Mouse (Mus musculus) limb, embryonic 10.5 days (tissue): ENCODE data around the gene Qser1. TPM values are rescaled to one million over a fixed set of nuclear protein-coding genes. Genes with fewer than 3 reads are reported as not detected.
"Not testable (repeated sequence)": the region's sequence is repeated elsewhere in the genome, so short reads cannot be mapped to it uniquely, and the experiment has no call there.

Experiments
- DNase-seq: peaks from one replicate; pipeline ENCODE4 v3.0.0-alpha.2; 2017; ENCODE audit warnings: low spot score
- H3K27ac ChIP-seq: fragments of 300-500 bp; sonication (generic); 2 replicates; pipeline ENCODE4 v1.5.1; 2016; ENCODE audit warnings: mild to moderate bottlenecking
- H3K27me3 ChIP-seq: fragments of 300-500 bp; sonication (generic); 2 replicates; pipeline ENCODE4 v1.6.1; 2016; ENCODE audit warnings: low read depth, mild to moderate bottlenecking; ENCODE audit not compliant: poor library complexity, severe bottlenecking
- H3K36me3 ChIP-seq: fragments of 300-500 bp; sonication (generic); 2 replicates; pipeline ENCODE4 v1.6.1; 2016; ENCODE audit warnings: mild to moderate bottlenecking, moderate library complexity
- H3K4me1 ChIP-seq: fragments of 300-500 bp; sonication (generic); 2 replicates; pipeline ENCODE4 v1.6.1; 2016
- H3K4me3 ChIP-seq: fragments of 300-500 bp; sonication (generic); 2 replicates; pipeline ENCODE4 v1.5.1; 2016; ENCODE audit warnings: mild to moderate bottlenecking, moderate library complexity
- H3K9me3 ChIP-seq: fragments of 300-500 bp; sonication (generic); replicated peaks from 2 replicates; pipeline ENCODE4 v1.6.1; 2016; ENCODE audit warnings: mild to moderate bottlenecking
- WGBS: fragments of 180-500 bp; shearing (Covaris S2); methylation state at CpG from one replicate; pipeline ENCODE4 v1.1.7; 2016; 5-methylcytosine and 5-hydroxymethylcytosine counted together
- polyA plus RNA-seq: library from polyadenylated mRNA; unstranded; fragments of >200 nt; fragmentation: Nextera tagmentation; extraction: Ambion mirVana; gene quantifications from 2 replicates; pipeline ENCODE4 v1.2.1, GENCODE M21; 2016

The Qser1 gene
- polyA plus RNA-seq, 1 experiment from 2014 or later: 11.9 TPM

DNA sequence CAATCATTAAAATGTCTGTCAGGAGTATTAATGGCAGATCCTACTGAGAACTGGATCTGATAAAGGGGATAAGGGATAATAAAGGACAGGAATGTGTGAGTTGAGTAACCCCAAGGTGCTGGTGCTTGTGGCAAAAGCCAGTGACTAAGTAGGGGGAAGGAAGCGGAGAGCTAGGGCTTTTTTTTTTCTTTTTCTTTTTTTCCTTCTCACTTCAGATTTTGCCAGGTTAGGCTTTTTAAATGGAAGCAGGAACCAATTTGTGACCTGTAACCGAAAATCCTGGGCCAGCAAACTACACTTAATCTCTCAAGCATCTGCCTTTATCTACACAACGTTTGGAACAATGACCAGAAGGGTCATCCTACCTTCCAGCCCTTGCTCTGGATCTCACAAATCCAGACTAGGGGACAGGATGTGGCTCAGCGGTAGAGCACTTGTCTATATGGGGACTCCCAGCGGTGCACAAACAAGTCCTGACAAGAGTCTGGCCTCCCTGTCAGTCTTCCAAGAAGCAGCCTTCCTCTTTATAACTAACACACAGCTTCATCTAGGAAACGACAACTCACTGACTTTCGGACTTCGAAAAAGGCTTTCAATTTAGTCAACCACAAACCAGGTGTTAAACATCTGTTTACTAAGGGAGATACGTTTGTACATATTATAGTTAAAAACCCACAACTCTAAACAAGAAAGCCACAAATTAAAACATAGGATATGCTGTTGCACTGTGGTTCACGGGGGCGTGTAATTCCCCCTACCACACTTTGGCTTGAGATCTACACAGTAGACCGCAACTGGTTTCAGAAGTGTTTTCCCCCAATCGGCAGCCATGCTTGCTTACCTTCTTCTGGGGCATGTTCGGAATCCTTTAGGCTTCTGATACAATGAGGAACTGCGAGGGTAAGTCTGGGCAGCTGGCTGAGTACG lies 31.9 kb upstream of the Qser1 start:
- peaks cover 51% of the 10 kb centered on the region for H3K27me3 ChIP-seq
- H3K9me3 ChIP-seq: no peaks in the 10 kb centered on the region
- 0 out of 2 replicates have a peak overlapping the region, but pooled peaks have one; percentile 54 for H3K27ac ChIP-seq
- H3K36me3 ChIP-seq: no peaks in the 10 kb centered on the region
- H3K4me3 ChIP-seq: peak overlapping the region; percentile 65
- 35% methylated on average over 16 of the region's 16 CpGs for WGBS
- peak; percentile 41 for DNase-seq
- peaks cover 34% of the 10 kb centered on the region for H3K4me1 ChIP-seq

DNA sequence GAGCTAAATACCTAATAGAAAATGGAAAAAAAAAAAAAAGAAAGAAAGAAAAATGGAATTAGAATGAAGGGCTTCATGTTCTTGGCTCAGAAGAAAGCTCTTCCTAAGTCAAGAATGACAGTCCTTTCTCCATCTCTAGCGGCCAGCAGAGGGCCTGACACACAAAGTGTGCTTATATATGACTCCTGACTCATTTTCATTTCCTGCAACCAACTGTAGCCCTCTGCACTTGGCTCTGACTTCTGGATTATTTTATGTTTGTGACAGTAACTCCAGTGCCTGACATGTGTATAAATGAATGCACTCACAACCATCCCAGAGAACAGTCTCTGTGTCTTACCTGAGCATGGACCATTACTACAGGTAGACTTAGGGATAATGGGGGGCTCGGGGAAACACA lies 31.1 kb upstream of the Qser1 start:
- Histone ChIP-seq H3K4me3 (no peak overlapping the region), H3K4me1 (peaks cover 34% of the 10 kb centered on the region), H3K9me3 (no peaks in the 10 kb centered on the region), H3K27me3 (peaks cover 48% of the 10 kb centered on the region), H3K36me3 (no peaks in the 10 kb centered on the region), H3K27ac (no peak overlapping the region)
- WGBS: 53% methylated on average over 2 of the region's 2 CpGs
- DNase-seq: no peak

DNA sequence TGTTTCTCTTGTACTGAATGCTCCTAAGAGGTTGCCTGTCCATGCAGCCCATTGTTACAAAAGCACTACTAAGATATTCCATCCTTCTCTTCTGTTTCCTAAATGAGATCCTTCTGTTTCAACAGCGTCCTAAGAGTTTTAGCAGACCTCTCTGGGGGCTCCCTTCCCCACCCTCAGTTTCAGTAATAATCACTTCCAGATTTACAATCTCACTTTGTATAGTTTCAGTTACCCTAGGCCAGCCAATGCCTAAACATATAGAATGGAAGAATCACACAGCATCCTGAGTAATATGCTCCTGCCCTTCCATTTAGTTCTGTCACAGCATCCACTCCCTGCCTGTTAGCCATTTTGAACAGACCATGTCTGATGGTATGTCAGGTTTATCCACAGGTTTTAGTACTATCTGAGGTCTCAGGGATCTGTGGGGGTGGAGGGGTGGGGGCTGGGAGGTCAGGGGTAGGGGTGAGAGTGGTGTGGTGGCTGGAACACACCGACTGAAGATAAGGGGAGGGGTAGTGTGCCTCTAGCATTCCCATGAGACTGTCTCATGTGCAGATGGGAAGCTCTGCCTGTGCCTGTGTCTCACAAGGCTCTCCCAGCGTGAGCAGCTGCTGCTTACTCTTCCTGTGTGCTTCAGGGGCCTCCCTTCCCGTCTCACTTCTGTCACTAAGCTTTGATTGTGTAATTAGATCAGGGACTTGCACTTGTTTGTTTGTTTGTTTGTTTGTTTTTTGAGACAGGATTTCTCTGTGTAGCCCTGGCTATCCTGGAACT lies 30.3 kb upstream of the Qser1 start:
- Histone ChIP-seq H3K27ac (peak overlapping the region; percentile 58; the same call in 1 of the 2 replicates), H3K36me3 (no peaks in the 10 kb centered on the region), H3K4me1 (peaks cover 34% of the 10 kb centered on the region), H3K9me3 (no peaks in the 10 kb centered on the region), H3K27me3 (peaks cover 41% of the 10 kb centered on the region), H3K4me3 (no peak overlapping the region)
- DNase-seq: no peak
- WGBS: 27% methylated on average over 4 of the region's 4 CpGs

DNA sequence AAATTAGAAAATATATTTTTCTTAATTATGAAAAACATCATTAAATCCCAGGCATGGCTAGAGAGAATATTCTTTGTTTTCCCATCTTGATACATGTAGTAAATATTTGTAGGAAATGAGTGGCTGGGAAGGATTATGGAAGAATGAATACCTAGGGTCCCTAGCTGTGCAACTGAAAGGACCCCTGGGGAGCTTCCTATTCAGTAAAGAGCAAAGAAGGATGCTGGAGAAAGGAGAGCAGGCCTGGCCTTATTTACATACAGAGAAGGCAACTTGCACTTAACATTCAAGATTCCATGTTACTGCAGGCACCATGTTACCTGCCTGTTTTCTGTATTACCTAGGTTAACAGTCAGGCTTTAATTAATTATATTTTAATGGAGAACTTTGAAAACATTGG lies 26.0 kb upstream of the Qser1 start:
- H3K27me3 ChIP-seq: no peaks in the 10 kb centered on the region
- no peaks in the 10 kb centered on the region for H3K9me3 ChIP-seq
- H3K36me3 ChIP-seq: no peaks in the 10 kb centered on the region
- H3K4me3 ChIP-seq: no peak overlapping the region
- H3K4me1 ChIP-seq: peaks cover 11% of the 10 kb centered on the region
- DNase-seq: no peak
- H3K27ac ChIP-seq: no peak overlapping the region

DNA sequence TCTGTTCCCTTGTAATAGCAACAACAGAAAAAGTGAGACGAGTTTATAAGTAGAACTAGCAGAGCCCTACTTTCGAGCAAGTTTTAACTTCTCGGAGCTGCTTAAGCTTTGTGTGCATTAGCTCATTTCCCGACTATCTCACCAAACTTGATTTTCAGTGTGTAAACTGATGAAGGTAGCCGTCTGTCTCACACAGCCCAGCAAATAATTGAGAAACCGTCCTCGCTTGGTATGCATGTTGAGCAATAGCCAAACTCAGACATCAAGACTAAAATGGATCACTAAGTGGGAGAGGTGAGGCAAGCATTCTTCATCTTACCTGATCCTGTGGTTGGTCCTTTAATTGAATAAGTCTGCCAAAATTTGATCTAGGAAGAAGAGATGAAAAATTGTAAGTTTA lies 25.2 kb upstream of the Qser1 start:
- no peaks in the 10 kb centered on the region for H3K27me3 ChIP-seq

DNA sequence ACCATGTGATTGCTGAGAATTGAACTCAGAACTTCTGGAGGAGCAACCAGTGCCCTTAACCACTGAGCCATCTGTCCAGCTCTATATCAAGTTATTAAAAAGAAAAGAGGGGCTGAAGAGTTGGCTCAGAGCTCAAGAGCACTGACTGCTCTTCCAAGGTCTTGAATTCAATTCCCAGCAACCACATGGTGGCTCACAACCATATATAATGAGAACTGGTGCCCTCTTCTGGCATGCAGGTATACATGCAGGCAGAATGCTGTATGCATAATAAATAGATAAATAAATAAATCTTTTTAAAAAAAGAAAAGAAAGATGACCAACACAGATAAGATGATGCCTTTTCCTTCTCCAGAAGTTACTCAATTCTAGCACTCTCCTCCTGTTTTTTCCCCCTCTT lies 24.4 kb upstream of the Qser1 start:
- no peaks in the 10 kb centered on the region for H3K36me3 ChIP-seq
- H3K27me3 ChIP-seq: no peaks in the 10 kb centered on the region
- H3K4me3 ChIP-seq: no peak overlapping the region
- H3K4me1 ChIP-seq: no peaks in the 10 kb centered on the region
- DNase-seq: no peak
- H3K9me3 ChIP-seq: no peaks in the 10 kb centered on the region
- H3K27ac ChIP-seq: no peak overlapping the region

More for the DNA sequence above, 25.2 kb upstream of the Qser1 start:
- WGBS: 91% methylated on average over 7 of the region's 7 CpGs
- no peaks in the 10 kb centered on the region for H3K9me3 ChIP-seq
- H3K4me1 ChIP-seq: peaks cover 6% of the 10 kb centered on the region
- H3K4me3 ChIP-seq: no peak overlapping the region
- no peaks in the 10 kb centered on the region for H3K36me3 ChIP-seq
- no peak for DNase-seq
- no peak overlapping the region for H3K27ac ChIP-seq

DNA sequence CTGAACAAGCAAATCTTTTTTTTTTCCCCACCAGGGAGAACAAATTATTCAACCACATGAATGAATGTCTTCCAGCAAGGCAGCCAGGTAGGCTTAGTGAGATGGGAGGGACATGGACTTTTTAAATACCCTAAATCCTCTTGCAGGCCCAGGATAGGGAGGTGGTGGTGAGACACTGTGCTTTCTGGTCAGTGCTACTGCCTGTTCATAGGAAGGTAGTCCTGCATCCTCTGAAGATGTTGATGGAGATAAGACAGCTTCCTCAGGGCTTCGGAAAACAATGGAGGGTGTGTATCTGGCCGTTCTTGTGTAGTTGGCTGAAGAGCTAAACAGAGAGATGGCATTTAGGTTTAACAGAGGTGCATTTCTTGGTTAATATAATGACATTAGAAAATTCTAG lies 15.9 kb upstream of the Qser1 start:
- no peak overlapping the region for H3K4me3 ChIP-seq
- no peak overlapping the region for H3K27ac ChIP-seq
- no peaks in the 10 kb centered on the region for H3K27me3 ChIP-seq
- no peaks in the 10 kb centered on the region for H3K9me3 ChIP-seq
- 84% methylated on average over 2 of the region's 2 CpGs for WGBS
- no peaks in the 10 kb centered on the region for H3K4me1 ChIP-seq
- DNase-seq: no peak
- no peaks in the 10 kb centered on the region for H3K36me3 ChIP-seq

DNA sequence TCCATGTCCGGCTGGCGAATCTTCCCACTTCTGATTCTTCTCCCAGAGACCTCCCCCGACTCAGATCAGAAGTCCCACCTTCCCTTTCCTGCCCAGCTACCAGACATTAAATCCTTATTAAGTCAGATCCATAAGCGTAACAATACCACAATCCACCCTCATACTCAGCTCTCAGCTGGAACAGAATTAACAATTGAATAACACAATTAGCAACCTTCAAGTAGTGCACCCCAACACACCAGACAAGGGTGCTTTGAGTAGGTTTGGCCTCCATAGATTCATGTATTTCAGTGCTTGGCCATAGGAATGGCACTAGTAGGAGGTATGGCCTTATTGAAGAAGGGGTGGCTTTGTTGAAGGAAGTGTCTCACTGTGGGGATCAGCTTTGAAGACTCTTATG lies 9.6 kb upstream of the Qser1 start:
- 91% methylated on average over 4 of the region's 4 CpGs for WGBS

DNA sequence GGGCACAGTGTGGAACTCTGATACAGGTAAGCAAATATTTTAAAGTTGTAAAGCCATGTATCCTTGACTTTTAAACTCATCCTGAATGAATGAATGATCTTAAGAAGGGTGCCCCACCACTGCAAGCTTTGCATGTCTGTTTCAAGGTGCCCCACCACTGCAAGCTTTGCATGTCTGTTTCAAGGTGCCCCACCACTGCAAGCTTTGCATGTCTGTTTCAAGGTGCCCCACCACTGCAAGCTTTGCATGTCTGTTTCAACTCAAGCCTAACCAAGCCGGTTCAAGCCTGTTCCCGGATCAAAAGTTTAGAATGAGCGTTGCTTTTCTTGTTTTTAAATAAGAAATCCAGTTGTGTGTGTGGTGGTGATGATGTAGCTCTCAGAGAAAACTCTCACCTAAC lies 2.2 kb upstream of the Qser1 start:
- not testable (repeated sequence) for H3K36me3 ChIP-seq, DNase-seq, H3K4me3 ChIP-seq, H3K9me3 ChIP-seq, H3K27ac ChIP-seq, H3K27me3 ChIP-seq
- H3K4me1 ChIP-seq: peaks cover 18% of the 10 kb centered on the region
- 91% methylated on average over 3 of the region's 3 CpGs for WGBS

More for the DNA sequence above, 9.6 kb upstream of the Qser1 start:
- no peaks in the 10 kb centered on the region for H3K36me3 ChIP-seq
- no peaks in the 10 kb centered on the region for H3K27me3 ChIP-seq
- no peaks in the 10 kb centered on the region for H3K9me3 ChIP-seq
- DNase-seq: no peak
- H3K27ac ChIP-seq: no peak overlapping the region
- H3K4me3 ChIP-seq: no peak overlapping the region
- no peaks in the 10 kb centered on the region for H3K4me1 ChIP-seq

DNA sequence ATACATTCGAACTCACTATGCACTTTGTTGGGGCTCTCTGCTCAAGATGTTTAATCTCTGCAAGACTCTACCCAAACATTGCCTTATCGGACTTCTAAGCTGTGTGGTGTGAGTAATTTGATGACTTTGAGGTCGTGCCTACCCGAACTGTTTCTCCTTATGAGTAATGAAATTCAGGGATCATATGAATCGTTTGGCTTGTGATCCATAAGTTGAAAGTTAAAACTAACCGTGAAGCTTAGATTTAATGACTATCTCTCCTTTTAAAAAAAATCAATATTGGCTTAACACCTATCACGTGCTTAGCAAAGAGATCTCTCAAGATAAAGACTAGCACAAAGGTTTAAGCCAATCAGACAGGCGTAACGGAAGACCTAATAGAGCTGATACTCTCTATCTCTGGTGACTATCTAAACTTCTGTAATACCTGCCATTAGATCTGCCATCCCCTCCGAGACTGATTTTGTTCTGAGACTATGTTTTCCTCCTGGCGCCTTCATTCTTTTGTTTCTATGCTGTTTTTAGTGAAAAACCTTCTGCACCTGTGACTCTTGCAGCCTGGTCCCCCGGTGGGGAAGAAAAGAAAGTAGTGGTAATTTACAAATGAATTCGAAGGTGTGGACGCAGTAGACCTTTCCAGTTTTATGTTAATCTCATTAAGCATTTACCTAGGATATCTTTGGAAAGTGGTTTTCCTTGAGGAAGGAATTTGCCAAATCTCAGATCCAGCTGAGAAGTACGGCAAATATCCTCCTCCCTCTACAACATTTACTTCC lies 1.2 kb upstream of the Qser1 start:
- Histone ChIP-seq H3K36me3 (no peaks in the 10 kb centered on the region), H3K9me3 (no peaks in the 10 kb centered on the region), H3K27ac (peak overlapping the region; percentile 99), H3K4me3 (peak overlapping the region; percentile 92), H3K4me1 (peaks cover 18% of the 10 kb centered on the region), H3K27me3 (no peaks in the 10 kb centered on the region)
- 4% methylated on average over 15 of the region's 15 CpGs for WGBS
- no peak for DNase-seq

DNA sequence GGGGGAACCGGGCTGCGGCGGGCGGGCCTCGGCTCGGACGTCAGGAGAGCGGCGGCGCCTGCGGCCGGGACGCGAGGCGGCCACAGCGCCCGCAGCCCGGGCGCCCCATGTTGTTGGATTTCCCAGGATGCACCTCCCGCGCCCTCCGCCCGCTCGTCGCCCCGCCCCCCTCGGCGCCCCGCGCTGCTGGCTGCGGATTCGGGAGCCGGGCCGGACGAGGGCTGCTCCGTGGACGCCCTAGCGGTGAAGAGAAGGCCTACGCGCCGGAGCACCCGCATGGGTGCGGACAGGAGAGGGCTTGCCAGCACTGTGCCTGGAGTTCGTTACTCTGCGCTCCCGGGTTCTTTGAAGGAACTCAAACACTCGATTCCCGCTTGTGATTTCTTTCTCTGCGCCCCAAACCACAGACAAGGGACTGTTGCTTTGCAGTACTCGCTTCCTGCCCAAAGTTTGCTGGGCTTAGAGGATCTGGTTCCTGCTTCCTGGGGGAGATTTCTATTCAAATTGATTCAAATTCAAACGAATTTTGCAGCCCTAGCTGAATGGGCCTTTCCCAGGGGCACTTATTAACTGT lies 393 bp upstream of the Qser1 start:
- no peaks in the 10 kb centered on the region for H3K36me3 ChIP-seq
- no peaks in the 10 kb centered on the region for H3K27me3 ChIP-seq
- peak overlapping the region; percentile 99 for H3K27ac ChIP-seq
- H3K4me3 ChIP-seq: peak overlapping the region; percentile 92
- no peaks in the 10 kb centered on the region for H3K9me3 ChIP-seq
- peaks cover 18% of the 10 kb centered on the region for H3K4me1 ChIP-seq
- DNase-seq: peak; percentile 96
- WGBS: under 1% methylated on average over 48 of the region's 51 CpGs

DNA sequence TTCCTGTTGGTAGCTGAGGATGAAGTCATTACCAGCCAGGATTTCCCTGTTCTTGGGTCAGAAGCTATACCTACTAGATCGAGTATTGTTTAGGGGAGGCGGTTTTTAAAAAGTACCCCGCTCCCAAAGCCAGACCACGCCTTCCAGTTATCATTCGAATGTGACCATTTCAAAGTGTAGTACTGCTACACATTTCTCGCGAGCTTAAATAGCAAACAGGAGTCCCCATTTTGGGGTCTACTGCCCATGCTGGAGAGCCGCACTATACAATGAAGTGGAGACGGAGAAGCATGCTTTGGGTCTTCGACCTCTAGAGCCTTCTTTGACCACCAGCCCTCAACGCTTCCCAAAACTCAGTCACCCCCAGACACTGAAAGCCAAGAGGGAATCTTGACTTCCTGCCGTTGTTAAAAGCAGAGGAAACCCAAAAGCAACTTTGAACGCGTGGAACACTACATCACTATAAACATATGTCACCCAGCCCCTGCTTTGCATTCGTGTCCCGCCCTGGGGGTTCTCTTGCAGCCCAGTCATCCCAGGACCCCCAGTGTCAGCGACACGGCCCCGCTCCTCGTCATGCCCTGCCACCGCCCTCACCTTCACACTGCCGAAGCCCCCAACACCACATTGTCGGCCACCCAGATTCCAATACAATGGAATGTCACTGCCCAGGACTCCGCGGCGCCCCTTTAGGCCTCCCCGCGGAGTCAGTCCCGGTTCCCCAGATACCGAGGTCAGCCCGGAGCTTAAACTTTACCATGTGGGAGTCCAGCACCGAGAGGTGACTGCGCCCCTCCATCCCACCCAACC lies 794 bp downstream of the Qser1 start:
- peaks cover 18% of the 10 kb centered on the region for H3K4me1 ChIP-seq
- peak; percentile 81 for DNase-seq
- WGBS: under 1% methylated on average over 33 of the region's 33 CpGs
- H3K4me3 ChIP-seq: peak overlapping the region; percentile 92
- H3K27me3 ChIP-seq: no peaks in the 10 kb centered on the region
- H3K9me3 ChIP-seq: no peaks in the 10 kb centered on the region
- no peaks in the 10 kb centered on the region for H3K36me3 ChIP-seq
- H3K27ac ChIP-seq: peak overlapping the region; percentile 99
